Mouse (Mus musculus): ENCODE results near the gene Cfap44. TPM values are rescaled to one million over a fixed set of nuclear protein-coding genes. Genes with fewer than 3 reads are reported as not detected.

Cfap44 gene
- polyA plus RNA-seq, 1 experiment, result not detected

GRCm38 (mm10) chr16:44475281-44475680 lies 80.7 kb downstream of the Cfap44 start:
- no peak overlapping the region for H3K4me2 ChIP-seq (ENCODE audit: low read depth)
- H3K27me3 ChIP-seq (ENCODE audit: control insufficient read depth, insufficient read depth, insufficient read length), result no peaks in the 10 kb centered on the region
- TF ChIP-seq MYOD1 (IDR thresholded peaks at IDR 0.05; ENCODE audit: control insufficient read depth in 1 of 3, insufficient read length in 2 of 3, low read depth in 2 of 3), result no peak
- TF ChIP-seq MAX (IDR thresholded peaks at IDR 0.05; ENCODE audit: low read depth), result no peak
- TF ChIP-seq REST (IDR thresholded peaks at IDR 0.05; ENCODE audit: insufficient read depth, insufficient read length), result no peak
- TF ChIP-seq POLR2A (IDR thresholded peaks at IDR 0.05; ENCODE audit: insufficient read length, low read depth), result no peak
- TF ChIP-seq CEBPB (IDR thresholded peaks at IDR 0.05; ENCODE audit: insufficient read depth, poor library complexity, severe bottlenecking), result no peak
- TF ChIP-seq TCF3 (IDR thresholded peaks at IDR 0.05; ENCODE audit: insufficient read length, low read depth), result no peak
- TF ChIP-seq MYOG (IDR thresholded peaks at IDR 0.05; ENCODE audit: control insufficient read depth in 1 of 3, insufficient read depth in 1 of 3, insufficient read length in 2 of 3, low read depth in 2 of 3), result no peak
- TF ChIP-seq POLR2AphosphoS2 (IDR thresholded peaks at IDR 0.05; ENCODE audit: insufficient read length, low read depth), result no peak
- TF ChIP-seq SRF (IDR thresholded peaks at IDR 0.05; ENCODE audit: control insufficient read depth, insufficient read length, low read depth), result no peak
- TF ChIP-seq USF1 (IDR thresholded peaks at IDR 0.05; ENCODE audit: low read depth), result no peak
- TF ChIP-seq TCF12 (IDR thresholded peaks at IDR 0.05; ENCODE audit: insufficient read depth, poor library complexity, severe bottlenecking), result no peak
- no peak for TF ChIP-seq E2F4 (IDR thresholded peaks at IDR 0.05; ENCODE audit: insufficient read depth)
- H3K36me3 ChIP-seq (ENCODE audit: control insufficient read depth, insufficient read depth), result no peaks in the 10 kb centered on the region
- no peak overlapping the region for H3K4me3 ChIP-seq
- no peak overlapping the region for H3ac ChIP-seq (ENCODE audit: control insufficient read depth, insufficient read length)
- no peaks in the 10 kb centered on the region for H3K79me2 ChIP-seq (ENCODE audit: control insufficient read depth, insufficient read depth)

GRCm38 (mm10) chr16:44475682-44476375 lies 81.2 kb downstream of the Cfap44 start:
- no peak overlapping the region for H3K4me3 ChIP-seq
- TF ChIP-seq MAX (IDR thresholded peaks at IDR 0.05; ENCODE audit: low read depth) (no peak), POLR2AphosphoS2 (IDR thresholded peaks at IDR 0.05; ENCODE audit: insufficient read length, low read depth) (no peak), USF1 (IDR thresholded peaks at IDR 0.05; ENCODE audit: low read depth) (no peak), TCF12 (IDR thresholded peaks at IDR 0.05; ENCODE audit: insufficient read depth, poor library complexity, severe bottlenecking) (no peak), CEBPB (IDR thresholded peaks at IDR 0.05; ENCODE audit: insufficient read depth, poor library complexity, severe bottlenecking) (no peak), MYOG (IDR thresholded peaks at IDR 0.05; ENCODE audit: control insufficient read depth in 1 of 3, insufficient read depth in 1 of 3, insufficient read length in 2 of 3, low read depth in 2 of 3) (no peak), TCF3 (IDR thresholded peaks at IDR 0.05; ENCODE audit: insufficient read length, low read depth) (no peak), MYOD1 (IDR thresholded peaks at IDR 0.05; ENCODE audit: control insufficient read depth in 1 of 3, insufficient read length in 2 of 3, low read depth in 2 of 3) (no peak), REST (IDR thresholded peaks at IDR 0.05; ENCODE audit: insufficient read depth, insufficient read length) (no peak), POLR2A (IDR thresholded peaks at IDR 0.05; ENCODE audit: insufficient read length, low read depth) (no peak)

GRCm38 (mm10) chr16:44478767-44479166 lies 84.2 kb downstream of the Cfap44 start:
- no peak overlapping the region for H3K4me2 ChIP-seq (ENCODE audit: low read depth)
- TF ChIP-seq REST (IDR thresholded peaks at IDR 0.05; ENCODE audit: insufficient read depth, insufficient read length) (no peak), E2F4 (IDR thresholded peaks at IDR 0.05; ENCODE audit: insufficient read depth) (no peak), CEBPB (IDR thresholded peaks at IDR 0.05; ENCODE audit: insufficient read depth, poor library complexity, severe bottlenecking) (no peak), POLR2AphosphoS2 (IDR thresholded peaks at IDR 0.05; ENCODE audit: insufficient read length, low read depth) (no peak), MYOD1 (IDR thresholded peaks at IDR 0.05; ENCODE audit: control insufficient read depth in 1 of 3, insufficient read length in 2 of 3, low read depth in 2 of 3) (no peak), SRF (IDR thresholded peaks at IDR 0.05; ENCODE audit: control insufficient read depth, insufficient read length, low read depth) (no peak), MYOG (IDR thresholded peaks at IDR 0.05; ENCODE audit: control insufficient read depth in 1 of 3, insufficient read depth in 1 of 3, insufficient read length in 2 of 3, low read depth in 2 of 3) (no peak), TCF12 (IDR thresholded peaks at IDR 0.05; ENCODE audit: insufficient read depth, poor library complexity, severe bottlenecking) (no peak), MAX (IDR thresholded peaks at IDR 0.05; ENCODE audit: low read depth) (no peak), POLR2A (IDR thresholded peaks at IDR 0.05; ENCODE audit: insufficient read length, low read depth) (no peak), USF1 (IDR thresholded peaks at IDR 0.05; ENCODE audit: low read depth) (no peak)

More at GRCm38 (mm10) chr16:44475682-44476375, 81.2 kb downstream of the Cfap44 start:
- Histone ChIP-seq H3K27me3 (ENCODE audit: control insufficient read depth, insufficient read depth, insufficient read length) (no peaks in the 10 kb centered on the region), H3ac (ENCODE audit: control insufficient read depth, insufficient read length) (no peak overlapping the region), H3K36me3 (ENCODE audit: control insufficient read depth, insufficient read depth) (no peaks in the 10 kb centered on the region), H3K79me2 (ENCODE audit: control insufficient read depth, insufficient read depth) (no peaks in the 10 kb centered on the region), H3K4me2 (ENCODE audit: low read depth) (no peak overlapping the region)

GRCm38 (mm10) chr16:44479852-44480251 lies 85.3 kb downstream of the Cfap44 start:
- H3ac ChIP-seq (ENCODE audit: control insufficient read depth, insufficient read length), result no peak overlapping the region
- no peaks in the 10 kb centered on the region for H3K79me2 ChIP-seq (ENCODE audit: control insufficient read depth, insufficient read depth)
- no peaks in the 10 kb centered on the region for H3K36me3 ChIP-seq (ENCODE audit: control insufficient read depth, insufficient read depth)
- no peaks in the 10 kb centered on the region for H3K27me3 ChIP-seq (ENCODE audit: control insufficient read depth, insufficient read depth, insufficient read length)
- H3K4me3 ChIP-seq, result no peak overlapping the region
- TF ChIP-seq E2F4 (IDR thresholded peaks at IDR 0.05; ENCODE audit: insufficient read depth), result no peak
- TF ChIP-seq MAX (IDR thresholded peaks at IDR 0.05; ENCODE audit: low read depth), result no peak
- no peak for TF ChIP-seq REST (IDR thresholded peaks at IDR 0.05; ENCODE audit: insufficient read depth, insufficient read length)
- TF ChIP-seq MYOG (IDR thresholded peaks at IDR 0.05; ENCODE audit: control insufficient read depth in 1 of 3, insufficient read depth in 1 of 3, insufficient read length in 2 of 3, low read depth in 2 of 3), result no peak
- TF ChIP-seq TCF3 (IDR thresholded peaks at IDR 0.05; ENCODE audit: insufficient read length, low read depth), result no peak
- no peak for TF ChIP-seq MYOD1 (IDR thresholded peaks at IDR 0.05; ENCODE audit: control insufficient read depth in 1 of 3, insufficient read length in 2 of 3, low read depth in 2 of 3)
- TF ChIP-seq USF1 (IDR thresholded peaks at IDR 0.05; ENCODE audit: low read depth), result no peak
- no peak for TF ChIP-seq POLR2AphosphoS2 (IDR thresholded peaks at IDR 0.05; ENCODE audit: insufficient read length, low read depth)
- no peak overlapping the region for H3K4me2 ChIP-seq (ENCODE audit: low read depth)

More at GRCm38 (mm10) chr16:44478767-44479166, 84.2 kb downstream of the Cfap44 start:
- Histone ChIP-seq H3K36me3 (ENCODE audit: control insufficient read depth, insufficient read depth) (no peaks in the 10 kb centered on the region), H3K4me3 (no peak overlapping the region), H3K79me2 (ENCODE audit: control insufficient read depth, insufficient read depth) (no peaks in the 10 kb centered on the region), H3K27me3 (ENCODE audit: control insufficient read depth, insufficient read depth, insufficient read length) (no peaks in the 10 kb centered on the region), H3ac (ENCODE audit: control insufficient read depth, insufficient read length) (no peak overlapping the region)
